Mouse (Mus musculus): ENCODE data around the gene Tmem245.
"Not testable (repeated sequence)": the region's sequence is repeated elsewhere in the genome, so short reads cannot be mapped to it uniquely, and the experiment has no call there.

Tmem245 gene

GRCm38 (mm10) chr4:56926971-56927370 is 20.3 kb downstream of the Tmem245 start:
- no peak for DNase-seq (ENCODE audit: low spot score in 2 of 2)

GRCm38 (mm10) chr4:56922229-56922628 is 25.0 kb downstream of the Tmem245 start:
- no peak for DNase-seq (ENCODE audit: low spot score in 2 of 2)

GRCm38 (mm10) chr4:56915732-56916325 is 31.4 kb downstream of the Tmem245 start:
- peak; percentile 38 to 39 for DNase-seq (ENCODE audit: low spot score in 2 of 2)

GRCm38 (mm10) chr4:56914761-56915160 is 32.5 kb downstream of the Tmem245 start:
- DNase-seq (ENCODE audit: low spot score in 2 of 2) = no peak

- DNase-seq (ENCODE audit: low spot score in 2 of 2) = no peak
Observed at GRCm38 (mm10) chr4:56914338-56914737, 32.9 kb downstream of the Tmem245 start.

- DNase-seq (ENCODE audit: low spot score in 2 of 2) = no peak
Observed at GRCm38 (mm10) chr4:56912382-56913001, 34.7 kb downstream of the Tmem245 start.

- DNase-seq (ENCODE audit: low spot score in 2 of 2) = no peak
Observed at GRCm38 (mm10) chr4:56909568-56909967, 37.7 kb downstream of the Tmem245 start.

GRCm38 (mm10) chr4:56907671-56908070 is 39.6 kb downstream of the Tmem245 start:
- DNase-seq (ENCODE audit: low spot score in 2 of 2) = no peak

- no peak for DNase-seq (ENCODE audit: low spot score in 2 of 2)
Observed at GRCm38 (mm10) chr4:56906926-56907325, 40.3 kb downstream of the Tmem245 start.

GRCm38 (mm10) chr4:56905507-56905906 is 41.7 kb downstream of the Tmem245 start:
- DNase-seq (ENCODE audit: low spot score in 2 of 2) = no peak

GRCm38 (mm10) chr4:56901671-56902070 is 45.6 kb downstream of the Tmem245 start:
- DNase-seq (ENCODE audit: low spot score in 2 of 2) = peak in 1 of 2 experiments; percentile 23

- DNase-seq (ENCODE audit: low spot score in 2 of 2) = no peak
Observed at GRCm38 (mm10) chr4:56899216-56899615, 48.0 kb downstream of the Tmem245 start.

- DNase-seq (ENCODE audit: low spot score in 2 of 2) = no peak
Observed at GRCm38 (mm10) chr4:56897511-56897910, 49.7 kb downstream of the Tmem245 start.

- DNase-seq (ENCODE audit: low spot score in 2 of 2) = no peak
Observed at GRCm38 (mm10) chr4:56894196-56894595, 53.0 kb downstream of the Tmem245 start.

GRCm38 (mm10) chr4:56892501-56893115 is 54.6 kb downstream of the Tmem245 start:
- DNase-seq (ENCODE audit: low spot score in 2 of 2) = no peak

- no peak for DNase-seq (ENCODE audit: low spot score in 2 of 2)
Observed at GRCm38 (mm10) chr4:56888483-56888882, 58.8 kb downstream of the Tmem245 start.

- no peak for DNase-seq (ENCODE audit: low spot score in 2 of 2)
Observed at GRCm38 (mm10) chr4:56886286-56886979, 60.8 kb downstream of the Tmem245 start.

GRCm38 (mm10) chr4:56880036-56880703 is 67.1 kb downstream of the Tmem245 start:
- DNase-seq (ENCODE audit: low spot score in 2 of 2) = no peak

- no peak for DNase-seq (ENCODE audit: low spot score in 2 of 2)
Observed at GRCm38 (mm10) chr4:56878971-56879370, 68.3 kb downstream of the Tmem245 start.

GRCm38 (mm10) chr4:56870541-56870940 is 76.7 kb downstream of the Tmem245 start:
- DNase-seq (ENCODE audit: low spot score in 2 of 2) = not testable (repeated sequence)

- DNase-seq (ENCODE audit: low spot score in 2 of 2) = no peak
Observed at GRCm38 (mm10) chr4:56867761-56868160, 79.5 kb downstream of the Tmem245 start.

- DNase-seq (ENCODE audit: low spot score in 2 of 2) = no peak
Observed at GRCm38 (mm10) chr4:56865971-56866370, 81.3 kb downstream of the Tmem245 start.

Measured in thymus, postnatal 10 days (tissue).